Mouse (Mus musculus): ENCODE measurements around the gene Tmem151b. TPM values are rescaled to one million over a fixed set of nuclear protein-coding genes. Genes with fewer than 3 reads are reported as not detected.

Gene Tmem151b
- polyA plus RNA-seq, 1 experiment from 2014 or later: 1.4 TPM

- Histone ChIP-seq H3K9ac (peak overlapping the region; percentile 87), H3K4me1 (peaks cover 59% of the 10 kb centered on the region), H3K27me3 (replicated peaks) (peaks cover 5% of the 10 kb centered on the region; the same call in 1 of the 2 replicates), H3K4me2 (peak overlapping the region; percentile 99), H3K36me3 (peaks cover 34% of the 10 kb centered on the region), H3K4me3 (peak overlapping the region; percentile 69), H3K27ac (replicated peaks) (peak overlapping the region; percentile 80), H3K9me3 (0 out of 2 replicates have a peak, but pooled peaks cover under 1% of the 10 kb centered on the region)
- no peak for ATAC-seq (ENCODE audit: extremely low read depth, insufficient number of reproducible peaks, low FRiP score, low TSS enrichment)
- 38% methylated on average over 16 of the region's 16 CpGs for WGBS
These were observed 42.5 kb upstream of the Tmem151b start for GRCm38 (mm10) chr17:45591701-45592605.

- Histone ChIP-seq H3K4me3 (no peak overlapping the region), H3K9me3 (peaks cover 7% of the 10 kb centered on the region; the same call in 1 of the 2 replicates), H3K4me2 (no peak overlapping the region), H3K4me1 (peaks cover 53% of the 10 kb centered on the region), H3K9ac (no peak overlapping the region), H3K36me3 (peaks cover 43% of the 10 kb centered on the region), H3K27me3 (replicated peaks) (peaks cover 5% of the 10 kb centered on the region; the same call in 1 of the 2 replicates), H3K27ac (replicated peaks) (no peak overlapping the region)
- no peak for ATAC-seq (ENCODE audit: extremely low read depth, insufficient number of reproducible peaks, low FRiP score, low TSS enrichment)
- WGBS: 78% methylated on average over 6 of the region's 6 CpGs
These were observed 40.9 kb upstream of the Tmem151b start for GRCm38 (mm10) chr17:45590410-45590809.

- Histone ChIP-seq H3K27me3 (replicated peaks) (peaks cover 5% of the 10 kb centered on the region; the same call in 1 of the 2 replicates), H3K27ac (replicated peaks) (no peak overlapping the region), H3K4me1 (peaks cover 55% of the 10 kb centered on the region), H3K9ac (no peak overlapping the region), H3K9me3 (peaks cover 7% of the 10 kb centered on the region; the same call in 1 of the 2 replicates), H3K36me3 (peaks cover 43% of the 10 kb centered on the region), H3K4me2 (no peak overlapping the region), H3K4me3 (no peak overlapping the region)
- no peak for ATAC-seq (ENCODE audit: extremely low read depth, insufficient number of reproducible peaks, low FRiP score, low TSS enrichment)
- WGBS: 90% methylated on average over 8 of the region's 8 CpGs
These were observed 40.4 kb upstream of the Tmem151b start for GRCm38 (mm10) chr17:45589844-45590243.

GRCm38 (mm10) chr17:45589236-45589635 lies 39.8 kb upstream of the Tmem151b start:
- Histone ChIP-seq H3K4me3 (no peak overlapping the region), H3K27me3 (replicated peaks) (peaks cover 2% of the 10 kb centered on the region; the same call in 1 of the 2 replicates), H3K4me1 (peaks cover 55% of the 10 kb centered on the region), H3K36me3 (peaks cover 43% of the 10 kb centered on the region), H3K9ac (no peak overlapping the region), H3K4me2 (no peak overlapping the region), H3K27ac (replicated peaks) (no peak overlapping the region), H3K9me3 (peaks cover 7% of the 10 kb centered on the region; the same call in 1 of the 2 replicates)
- WGBS: 95% methylated on average over 7 of the region's 7 CpGs
- ATAC-seq (ENCODE audit: extremely low read depth, insufficient number of reproducible peaks, low FRiP score, low TSS enrichment): no peak

- no peak overlapping the region for H3K4me3 ChIP-seq
- no peak for ATAC-seq (ENCODE audit: extremely low read depth, insufficient number of reproducible peaks, low FRiP score, low TSS enrichment)
These were observed 38.9 kb upstream of the Tmem151b start for GRCm38 (mm10) chr17:45588370-45588769.

GRCm38 (mm10) chr17:45586449-45586837 lies 37.0 kb upstream of the Tmem151b start:
- Histone ChIP-seq H3K4me1 (peaks cover 47% of the 10 kb centered on the region), H3K27ac (replicated peaks) (peak overlapping the region; percentile 95; the same call in 1 of the 2 replicates)
- WGBS: 93% methylated on average over 3 of the region's 3 CpGs

More at GRCm38 (mm10) chr17:45588370-45588769, 38.9 kb upstream of the Tmem151b start:
- Histone ChIP-seq H3K9ac (no peak overlapping the region), H3K27ac (replicated peaks) (no peak overlapping the region), H3K9me3 (peaks cover 7% of the 10 kb centered on the region; the same call in 1 of the 2 replicates), H3K4me2 (no peak overlapping the region), H3K27me3 (replicated peaks) (no peaks in the 10 kb centered on the region), H3K4me1 (peaks cover 55% of the 10 kb centered on the region), H3K36me3 (peaks cover 43% of the 10 kb centered on the region)
- WGBS: 93% methylated on average over 7 of the region's 7 CpGs

GRCm38 (mm10) chr17:45585725-45586448 lies 36.4 kb upstream of the Tmem151b start:
- Histone ChIP-seq H3K4me2 (peak overlapping the region; percentile 45; the same call in 1 of the 2 replicates), H3K27ac (replicated peaks) (peak overlapping the region; percentile 95), H3K9ac (peak overlapping the region; percentile 44), H3K9me3 (peaks cover 7% of the 10 kb centered on the region; the same call in 1 of the 2 replicates), H3K4me3 (no peak overlapping the region), H3K4me1 (peaks cover 46% of the 10 kb centered on the region), H3K27me3 (replicated peaks) (no peaks in the 10 kb centered on the region), H3K36me3 (peaks cover 43% of the 10 kb centered on the region)
- 63% methylated on average over 23 of the region's 23 CpGs for WGBS
- ATAC-seq (ENCODE audit: extremely low read depth, insufficient number of reproducible peaks, low FRiP score, low TSS enrichment): no peak

More at GRCm38 (mm10) chr17:45586449-45586837, 37.0 kb upstream of the Tmem151b start:
- Histone ChIP-seq H3K4me2 (no peak overlapping the region), H3K9me3 (peaks cover 7% of the 10 kb centered on the region; the same call in 1 of the 2 replicates), H3K9ac (no peak overlapping the region), H3K36me3 (peaks cover 43% of the 10 kb centered on the region), H3K27me3 (replicated peaks) (no peaks in the 10 kb centered on the region), H3K4me3 (no peak overlapping the region)
- ATAC-seq (ENCODE audit: extremely low read depth, insufficient number of reproducible peaks, low FRiP score, low TSS enrichment): no peak

GRCm38 (mm10) chr17:45584939-45585678 lies 35.6 kb upstream of the Tmem151b start:
- peak overlapping the region; percentile 60 for H3K9ac ChIP-seq
- WGBS: 8% methylated on average over 14 of the region's 14 CpGs
- H3K4me3 ChIP-seq: peak overlapping the region; percentile 17; the same call in 1 of the 2 replicates
- peak overlapping the region; percentile 95 for H3K27ac ChIP-seq (replicated peaks)
- peaks cover 7% of the 10 kb centered on the region; the same call in 1 of the 2 replicates for H3K9me3 ChIP-seq
- peak overlapping the region; percentile 45 for H3K4me2 ChIP-seq
- H3K27me3 ChIP-seq (replicated peaks): no peaks in the 10 kb centered on the region
- H3K36me3 ChIP-seq: peaks cover 41% of the 10 kb centered on the region
- peak; percentile 53; the same call in 1 of the 2 replicates for ATAC-seq (ENCODE audit: extremely low read depth, insufficient number of reproducible peaks, low FRiP score, low TSS enrichment)
- H3K4me1 ChIP-seq: peaks cover 46% of the 10 kb centered on the region

GRCm38 (mm10) chr17:45584096-45584896 lies 34.8 kb upstream of the Tmem151b start:
- whole genome bisulfite sequencing: 29% methylated on average over 12 of the region's 12 CpGs
- Histone ChIP-seq H3K36me3 (peaks cover 33% of the 10 kb centered on the region), H3K9ac (peak overlapping the region; percentile 60), H3K4me2 (peak overlapping the region; percentile 45), H3K4me1 (peaks cover 46% of the 10 kb centered on the region), H3K4me3 (peak overlapping the region; percentile 17; the same call in 1 of the 2 replicates), H3K27ac (replicated peaks) (peak overlapping the region; percentile 95), H3K27me3 (replicated peaks) (no peaks in the 10 kb centered on the region), H3K9me3 (peaks cover 7% of the 10 kb centered on the region; the same call in 1 of the 2 replicates)
- ATAC-seq (ENCODE audit: extremely low read depth, insufficient number of reproducible peaks, low FRiP score, low TSS enrichment): peak; percentile 45

Measured in heart, embryonic 13.5 days (tissue).